Mouse (Mus musculus) MEL (cell line): ENCODE data around the gene Rbpms2. TPM values are rescaled to one million over a fixed set of nuclear protein-coding genes. Genes with fewer than 3 reads are reported as not detected.
A peak's percentile ranks its signal among the peaks of the same experiment; 100 is the strongest.

Experiments
- DNase-seq: peaks from one replicate; pipeline ENCODE4 v3.0.0; 2011; ENCODE audit warnings: low read depth, low spot score
- H3K27ac ChIP-seq: 2 replicates; pipeline ENCODE4 v1.5.1; 2012; ENCODE audit warnings: low read depth, mild to moderate bottlenecking, control low read depth, low read length, moderate library complexity; ENCODE audit not compliant: control insufficient read depth
- H3K27me3 ChIP-seq, 2 experiments: fragments of 150-350 bp in 1 of 2; sonication (generic) in 1 of 2; 2 replicates each; pipeline ENCODE4 v1.6.1; 2012; ENCODE audit warnings: low read length in 2 of 2, mild to moderate bottlenecking in 2 of 2, improper control_type of control experiment in 1 of 2, moderate library complexity in 1 of 2; ENCODE audit not compliant: insufficient read depth in 2 of 2, control insufficient read depth in 1 of 2
- H3K36me3 ChIP-seq, 2 experiments: 2 replicates each; pipeline ENCODE4 v1.6.1; 2012 to 2014; ENCODE audit warnings: low read length in 2 of 2, improper control_type of control experiment in 1 of 2, inconsistent platforms in 1 of 2, mild to moderate bottlenecking in 1 of 2; ENCODE audit not compliant: insufficient read depth in 2 of 2, control insufficient read depth in 1 of 2
- H3K4me1 ChIP-seq, 2 experiments: fragments of 150-350 bp in 1 of 2; sonication (generic) in 1 of 2; 2 replicates each; pipeline ENCODE4 v1.6.1; 2012; ENCODE audit warnings: low read length in 2 of 2, improper control_type of control experiment in 1 of 2, mild to moderate bottlenecking in 1 of 2; ENCODE audit not compliant: insufficient read depth in 2 of 2, control insufficient read depth in 1 of 2
- H3K4me3 ChIP-seq, 2 experiments: fragments of 150-350 bp in 1 of 2; sonication (generic) in 1 of 2; 2 replicates each; pipeline ENCODE4 v1.5.1; 2012; ENCODE audit warnings: low read depth in 2 of 2, low read length in 2 of 2, mild to moderate bottlenecking in 2 of 2, moderate library complexity in 2 of 2, control low read depth in 1 of 2, improper control_type of control experiment in 1 of 2; ENCODE audit not compliant: control insufficient read depth in 1 of 2, insufficient read depth in 1 of 2
- H3K79me2 ChIP-seq: 2 replicates; pipeline ENCODE4 v1.6.1; 2012; ENCODE audit warnings: mild to moderate bottlenecking, low read length, moderate library complexity; ENCODE audit not compliant: control insufficient read depth, poor library complexity, insufficient read depth
- H3K9ac ChIP-seq: 2 replicates; pipeline ENCODE4 v1.6.1; 2012; ENCODE audit warnings: low read depth, mild to moderate bottlenecking, control low read depth, low read length, moderate library complexity; ENCODE audit not compliant: control insufficient read depth, poor library complexity, severe bottlenecking
- H3K9me3 ChIP-seq: fragments of 150-350 bp; sonication (generic); replicated peaks from 2 replicates; pipeline ENCODE4 v1.6.1; 2012; ENCODE audit warnings: mild to moderate bottlenecking, low read length, improper control_type of control experiment, moderate library complexity; ENCODE audit not compliant: insufficient read depth
- BHLHE40 ChIP-seq: IDR thresholded peaks from 2 replicates; pipeline ENCODE4 v1.6.1; 2012; ENCODE audit warnings: low read depth, mild to moderate bottlenecking, inconsistent platforms, low read length, improper control_type of control experiment, borderline replicate concordance
- CHD1 ChIP-seq: IDR thresholded peaks from 2 replicates; pipeline ENCODE4 v1.6.1; 2012; ENCODE audit warnings: low read depth, mild to moderate bottlenecking, inconsistent platforms, low read length, improper control_type of control experiment
- CTCF ChIP-seq, 3 experiments: IDR thresholded peaks in 2 of 3; conservative IDR thresholded peaks in 1 of 3; 2 replicates each; pipeline ENCODE4 v1.5.1; 2011 to 2012; ENCODE audit warnings: low read length in 3 of 3, low read depth in 2 of 3, mild to moderate bottlenecking in 2 of 3, improper control_type of control experiment in 1 of 3, inconsistent platforms in 1 of 3, mixed read lengths in 1 of 3, moderate library complexity in 1 of 3; ENCODE audit not compliant: control insufficient read depth in 1 of 3, insufficient read depth in 1 of 3, poor library complexity in 1 of 3, severe bottlenecking in 1 of 3
- EP300 ChIP-seq, 2 experiments: IDR thresholded peaks; 2 replicates each; pipeline ENCODE4 v1.6.1; 2011; ENCODE audit warnings: improper control_type of control experiment in 2 of 2, low read length in 2 of 2, low read depth in 1 of 2, mild to moderate bottlenecking in 1 of 2
- GABPA ChIP-seq: IDR thresholded peaks from 2 replicates; pipeline ENCODE4 v1.6.1; 2012; ENCODE audit warnings: low read depth, mild to moderate bottlenecking, inconsistent platforms, low read length, improper control_type of control experiment, moderate library complexity
- GATA1 ChIP-seq: IDR thresholded peaks from 2 replicates; pipeline ENCODE4 v1.6.1; 2011; ENCODE audit warnings: low read depth, low read length, improper control_type of control experiment
- HCFC1 ChIP-seq: IDR thresholded peaks from 2 replicates; pipeline ENCODE4 v1.6.1; 2012; ENCODE audit warnings: low read depth, mild to moderate bottlenecking, inconsistent platforms, low read length, improper control_type of control experiment, moderate library complexity
- JUND ChIP-seq: IDR thresholded peaks from 2 replicates; pipeline ENCODE4 v1.6.1; 2011; ENCODE audit warnings: low read depth, mild to moderate bottlenecking, improper control_type of control experiment, low read length
- MAFK ChIP-seq: IDR thresholded peaks from 2 replicates; pipeline ENCODE4 v1.6.1; 2011; ENCODE audit warnings: low read depth, mild to moderate bottlenecking, low read length, improper control_type of control experiment, borderline replicate concordance
- MAX ChIP-seq: IDR thresholded peaks from 2 replicates; pipeline ENCODE4 v1.6.1; 2011; ENCODE audit warnings: low read length, improper control_type of control experiment
- MAZ ChIP-seq: IDR thresholded peaks from 2 replicates; pipeline ENCODE4 v1.6.1; 2012; ENCODE audit warnings: low read depth, mild to moderate bottlenecking, inconsistent platforms, low read length, improper control_type of control experiment
- MYB ChIP-seq: IDR thresholded peaks from 2 replicates; pipeline ENCODE4 v1.6.1; 2011; ENCODE audit warnings: mild to moderate bottlenecking, low read depth, low read length, improper control_type of control experiment
- NRF1 ChIP-seq: IDR thresholded peaks from 2 replicates; pipeline ENCODE4 v1.6.1; 2014; ENCODE audit warnings: low read depth, mild to moderate bottlenecking, inconsistent platforms, low read length, improper control_type of control experiment, moderate library complexity; ENCODE audit not compliant: poor library complexity, insufficient read depth, severe bottlenecking
- POLR2A ChIP-seq, 2 experiments: IDR thresholded peaks; 2 replicates each; pipeline ENCODE4 v1.6.1; 2011 to 2012; ENCODE audit warnings: low read length in 2 of 2, mild to moderate bottlenecking in 2 of 2, control low read depth in 1 of 2, improper control_type of control experiment in 1 of 2, low read depth in 1 of 2, moderate library complexity in 1 of 2; ENCODE audit not compliant: control insufficient read depth in 1 of 2, insufficient read depth in 1 of 2, poor library complexity in 1 of 2
- RAD21 ChIP-seq: IDR thresholded peaks from 2 replicates; pipeline ENCODE4 v1.6.1; 2011; ENCODE audit warnings: mild to moderate bottlenecking, low read depth, low read length, improper control_type of control experiment
- SMC3 ChIP-seq: IDR thresholded peaks from 2 replicates; pipeline ENCODE4 v1.6.1; 2011; ENCODE audit warnings: low read depth, low read length, improper control_type of control experiment
- TBP ChIP-seq: IDR thresholded peaks from 2 replicates; pipeline ENCODE4 v1.8.0; 2011; ENCODE audit warnings: low read depth, low read length, improper control_type of control experiment
- USF1 ChIP-seq: IDR thresholded peaks from 2 replicates; pipeline ENCODE4 v1.6.1; 2014; ENCODE audit warnings: low read depth, mild to moderate bottlenecking, inconsistent platforms, low read length, improper control_type of control experiment, moderate library complexity
- ZC3H11A ChIP-seq: IDR thresholded peaks from 2 replicates; pipeline ENCODE4 v1.6.1; 2012; ENCODE audit warnings: low read depth, mild to moderate bottlenecking, inconsistent platforms, low read length, improper control_type of control experiment
- ZMIZ1 ChIP-seq: IDR thresholded peaks from 2 replicates; pipeline ENCODE4 v1.6.1; 2012; ENCODE audit warnings: low read depth, mild to moderate bottlenecking, inconsistent platforms, low read length, improper control_type of control experiment, moderate library complexity
- polyA plus RNA-seq, 2 experiments: library from polyadenylated mRNA; stranded (reverse) in 1 of 2; unstranded in 1 of 2; fragments of >175 nt in 1 of 2; fragments of >200 nt in 1 of 2; gene quantifications; 2 replicates each; pipeline versions ENCODE4 v1.2.1 to v1.2.4; 2012; ENCODE audit warnings: low replicate concordance in 2 of 2, low read depth in 1 of 2; ENCODE audit not compliant: insufficient read length in 2 of 2, insufficient read depth in 1 of 2, missing spikeins in 1 of 2
- total RNA-seq: library from RNA; depleted of rRNA; stranded (reverse); fragments of 300-350 nt; gene quantifications from 2 replicates; pipeline ENCODE4 v1.2.3, GENCODE M21; 2012

Rbpms2 gene
- total and polyA plus RNA-seq, 3 experiments: 0.22 TPM; not detected in 2

DNA sequence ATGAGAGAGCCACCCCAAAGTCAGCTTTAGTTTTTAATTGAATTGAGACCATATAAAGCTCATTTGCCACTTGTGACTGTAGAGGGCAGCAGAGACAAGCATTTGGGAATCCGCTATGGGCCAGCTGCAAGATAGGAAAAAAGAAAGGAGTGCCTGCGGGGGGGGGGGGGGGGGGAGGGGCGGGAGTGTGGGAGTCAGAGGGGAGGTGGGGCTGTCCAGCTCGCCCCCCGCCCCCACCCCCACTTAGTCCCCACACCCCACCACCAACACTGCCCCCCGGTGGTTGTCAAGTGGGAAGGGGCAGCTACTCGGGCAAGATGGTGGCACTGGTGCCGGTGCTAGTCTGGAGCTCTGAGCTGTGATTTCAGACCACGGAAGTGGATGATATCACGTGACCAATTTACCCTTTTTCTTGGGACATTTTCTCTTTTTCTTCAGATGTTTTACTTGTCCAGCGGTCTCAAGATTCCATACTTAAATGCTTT lies 30.6 kb upstream of the Rbpms2 start:
- no peaks in the 10 kb centered on the region for H3K27me3 ChIP-seq
- no peak for TF ChIP-seq MAZ
- TF ChIP-seq GATA1: no peak
- no peak for TF ChIP-seq BHLHE40
- peak; percentile 41 for TF ChIP-seq ZC3H11A
- TF ChIP-seq CTCF (IDR thresholded peaks at IDR 0.05 in 2 of 3, conservative IDR thresholded peaks at IDR 0.05 in 1 of 3; ENCODE audit: control insufficient read depth in 1 of 3, insufficient read depth in 1 of 3, low read depth in 2 of 3, low read length in 3 of 3, poor library complexity in 1 of 3, severe bottlenecking in 1 of 3): peak; percentile 21 to 67 (median 30); a peak in 5 of 6 replicates
- TF ChIP-seq MYB: no peak
- TF ChIP-seq MAX: no peak
- no peak for TF ChIP-seq POLR2A (IDR thresholded peaks at IDR 0.05; ENCODE audit: control insufficient read depth in 1 of 2, insufficient read depth in 1 of 2, low read depth in 1 of 2, low read length in 2 of 2, poor library complexity in 1 of 2)
- TF ChIP-seq ZMIZ1: no peak
- no peak for TF ChIP-seq TBP
- TF ChIP-seq GABPA: no peak
- peak; percentile 75 for TF ChIP-seq USF1
- no peak for TF ChIP-seq EP300 (IDR thresholded peaks at IDR 0.05; ENCODE audit: low read depth in 1 of 2, low read length in 2 of 2)
- TF ChIP-seq RAD21: peak; percentile 67
- no peak for TF ChIP-seq NRF1
- peak; percentile 41 for TF ChIP-seq SMC3
- TF ChIP-seq JUND: no peak
- TF ChIP-seq HCFC1: no peak
- TF ChIP-seq CHD1: no peak
- TF ChIP-seq, all 39 proteins: peak for 5
- Histone ChIP-seq H3K4me3 (no peak overlapping the region), H3K27ac (no peak overlapping the region), H3K79me2 (no peaks in the 10 kb centered on the region), H3K9ac (no peak overlapping the region), H3K4me1 (peaks cover 0 to 4% of the 10 kb centered on the region in 2 experiments; a peak in 2 of 4 replicates), H3K36me3 (peaks cover 0 to 4% of the 10 kb centered on the region in 2 experiments; a peak in 2 of 4 replicates), H3K9me3 (no peaks in the 10 kb centered on the region)
- peak; percentile 70 for DNase-seq

DNA sequence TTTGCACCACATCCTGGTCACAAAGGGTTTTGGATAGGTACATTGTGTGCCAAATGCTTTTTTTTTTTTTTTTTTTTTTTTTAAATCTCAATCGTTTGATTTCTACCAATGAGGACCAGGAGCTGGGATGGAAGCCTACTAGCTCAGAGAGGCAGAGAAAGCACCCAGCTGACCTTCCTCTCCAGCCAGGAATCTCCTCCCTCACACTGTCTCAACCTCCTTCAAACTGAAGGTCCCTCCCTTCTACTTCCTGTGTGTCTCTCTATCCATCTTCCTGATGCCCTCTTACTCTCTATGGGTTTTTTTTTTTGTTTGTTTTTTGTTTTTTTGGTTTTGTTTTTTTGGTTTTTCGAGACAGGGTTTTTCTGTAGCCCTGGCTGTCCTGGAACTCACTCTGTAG lies 28.5 kb upstream of the Rbpms2 start:
- no peak for TF ChIP-seq MAFK
- TF ChIP-seq HCFC1: 0 out of 2 replicates have a peak, but pooled peaks have one; percentile 20
- no peak for DNase-seq
- no peaks in the 10 kb centered on the region for H3K79me2 ChIP-seq
- no peaks in the 10 kb centered on the region for H3K9me3 ChIP-seq
- H3K4me3 ChIP-seq: no peak overlapping the region
- peaks cover 0 to 4% of the 10 kb centered on the region in 2 experiments; a peak in 2 of 4 replicates for H3K4me1 ChIP-seq
- H3K9ac ChIP-seq: no peak overlapping the region
- H3K36me3 ChIP-seq: peaks cover 0 to 4% of the 10 kb centered on the region in 2 experiments; a peak in 2 of 4 replicates
- H3K27me3 ChIP-seq: no peaks in the 10 kb centered on the region
- H3K27ac ChIP-seq: no peak overlapping the region
